Mouse (Mus musculus): ENCODE results near the gene Rapsn.

DNA sequence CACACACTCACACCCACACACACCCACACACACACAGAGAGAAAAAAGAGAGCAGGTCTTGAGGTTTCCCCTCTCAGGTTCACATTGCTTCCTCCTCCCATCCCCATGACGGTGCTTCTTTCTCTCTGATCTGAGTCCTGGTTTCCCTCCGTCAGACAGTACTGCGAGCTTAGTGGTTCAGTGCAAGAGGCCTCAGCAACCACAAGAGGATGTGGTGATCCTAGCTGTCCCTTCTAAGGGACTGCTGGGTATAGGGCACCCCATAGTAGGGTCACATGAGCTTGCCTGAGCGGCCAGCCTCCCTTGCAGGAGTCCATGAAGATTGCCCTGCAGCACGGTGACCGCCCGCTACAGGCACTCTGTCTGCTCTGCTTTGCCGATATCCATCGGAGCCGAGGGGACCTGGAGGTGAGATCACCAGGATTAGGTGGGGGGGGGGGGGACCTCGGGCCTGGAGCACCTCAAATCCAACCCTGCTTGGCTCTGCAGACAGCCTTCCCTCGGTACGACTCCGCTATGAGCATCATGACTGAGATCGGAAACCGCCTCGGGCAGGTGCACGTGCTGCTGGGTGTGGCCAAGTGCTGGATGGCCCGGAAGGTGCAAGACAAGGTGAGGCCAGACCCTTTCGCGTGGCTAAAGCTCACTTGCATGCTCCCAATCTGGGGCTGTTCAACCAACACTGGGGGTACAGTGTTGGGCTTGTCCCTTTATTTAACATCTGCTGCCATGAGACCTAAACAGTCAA, 7.4 kb downstream of the Rapsn start:
- TF ChIP-seq POLR2A (IDR thresholded peaks at IDR 0.05; ENCODE audit: extremely low read depth, insufficient read depth, low read length) (no peak), CTCF (IDR thresholded peaks at IDR 0.05; ENCODE audit: extremely low read depth, insufficient read depth, low read length) (no peak)
